Mouse (Mus musculus) heart, embryonic 15.5 days (tissue): ENCODE results near the gene Lama1. TPM values are rescaled to one million over a fixed set of nuclear protein-coding genes. Genes with fewer than 3 reads are reported as not detected.
"Not testable (repeated sequence)": the region's sequence is repeated elsewhere in the genome, so short reads cannot be mapped to it uniquely, and the experiment has no call there.

ENCODE experiments used
- ATAC-seq: fragments of 200-750 bp; cut with Nextera tagmentation; replicated peaks from 2 replicates; pipeline ENCODE4 v1.8.0; 2017; ENCODE audit warnings: low read depth, moderate TSS enrichment; ENCODE audit not compliant: insufficient number of reproducible peaks, insufficient read depth, low FRiP score
- H3K27ac ChIP-seq: fragments of 300-500 bp; sonication (generic); 2 replicates; pipeline ENCODE4 v1.5.1; 2015; ENCODE audit warnings: mild to moderate bottlenecking, inconsistent platforms
- H3K27me3 ChIP-seq: fragments of 300-500 bp; sonication (generic); 2 replicates; pipeline ENCODE4 v1.6.1; 2015; ENCODE audit warnings: inconsistent platforms
- H3K36me3 ChIP-seq: fragments of 300-500 bp; sonication (generic); 2 replicates; pipeline ENCODE4 v1.6.1; 2015; ENCODE audit warnings: mild to moderate bottlenecking, inconsistent platforms
- H3K4me1 ChIP-seq: fragments of 300-500 bp; sonication (generic); replicated peaks from 2 replicates; pipeline ENCODE4 v1.6.1; 2015; ENCODE audit warnings: inconsistent platforms
- H3K4me2 ChIP-seq: fragments of 300-500 bp; sonication (generic); 2 replicates; pipeline ENCODE4 v1.6.1; 2015; ENCODE audit warnings: inconsistent platforms, mild to moderate bottlenecking, moderate library complexity
- H3K4me3 ChIP-seq: fragments of 300-500 bp; sonication (generic); 2 replicates; pipeline ENCODE4 v1.5.1; 2015; ENCODE audit warnings: mild to moderate bottlenecking, inconsistent platforms
- H3K9ac ChIP-seq: fragments of 300-500 bp; sonication (generic); 2 replicates; pipeline ENCODE4 v1.6.1; 2015; ENCODE audit warnings: mild to moderate bottlenecking, inconsistent platforms
- H3K9me3 ChIP-seq: fragments of 300-500 bp; sonication (generic); replicated peaks from 2 replicates; pipeline ENCODE4 v1.6.1; 2016; ENCODE audit warnings: inconsistent platforms
- WGBS: fragments of 180-500 bp; shearing (Covaris S2); methylation state at CpG from one replicate; pipeline ENCODE4 v1.1.7; 2015; ENCODE audit warnings: mixed read lengths; 5-methylcytosine and 5-hydroxymethylcytosine counted together
- polyA plus RNA-seq: library from polyadenylated mRNA; unstranded; fragments of >200 nt; fragmentation: Nextera tagmentation; extraction: Ambion mirVana; gene quantifications from 2 replicates; pipeline ENCODE4 v1.2.1, GENCODE M21; 2015

Lama1 gene
- polyA plus RNA-seq, 1 experiment from 2014 or later, result 0.29 TPM

- Histone ChIP-seq H3K4me1 (no peaks in the 10 kb centered on the region), H3K4me3 (no peak overlapping the region), H3K4me2 (no peak overlapping the region), H3K27ac (no peak overlapping the region), H3K36me3 (no peaks in the 10 kb centered on the region), H3K9ac (no peak overlapping the region), H3K9me3 (no peaks in the 10 kb centered on the region), H3K27me3 (no peaks in the 10 kb centered on the region)
- no peak for ATAC-seq
- 92% methylated on average over 1 of the region's 1 CpGs for WGBS
These were observed 25.5 kb downstream of the Lama1 start for GRCm38 (mm10) chr17:67722578-67722977.

DNA sequence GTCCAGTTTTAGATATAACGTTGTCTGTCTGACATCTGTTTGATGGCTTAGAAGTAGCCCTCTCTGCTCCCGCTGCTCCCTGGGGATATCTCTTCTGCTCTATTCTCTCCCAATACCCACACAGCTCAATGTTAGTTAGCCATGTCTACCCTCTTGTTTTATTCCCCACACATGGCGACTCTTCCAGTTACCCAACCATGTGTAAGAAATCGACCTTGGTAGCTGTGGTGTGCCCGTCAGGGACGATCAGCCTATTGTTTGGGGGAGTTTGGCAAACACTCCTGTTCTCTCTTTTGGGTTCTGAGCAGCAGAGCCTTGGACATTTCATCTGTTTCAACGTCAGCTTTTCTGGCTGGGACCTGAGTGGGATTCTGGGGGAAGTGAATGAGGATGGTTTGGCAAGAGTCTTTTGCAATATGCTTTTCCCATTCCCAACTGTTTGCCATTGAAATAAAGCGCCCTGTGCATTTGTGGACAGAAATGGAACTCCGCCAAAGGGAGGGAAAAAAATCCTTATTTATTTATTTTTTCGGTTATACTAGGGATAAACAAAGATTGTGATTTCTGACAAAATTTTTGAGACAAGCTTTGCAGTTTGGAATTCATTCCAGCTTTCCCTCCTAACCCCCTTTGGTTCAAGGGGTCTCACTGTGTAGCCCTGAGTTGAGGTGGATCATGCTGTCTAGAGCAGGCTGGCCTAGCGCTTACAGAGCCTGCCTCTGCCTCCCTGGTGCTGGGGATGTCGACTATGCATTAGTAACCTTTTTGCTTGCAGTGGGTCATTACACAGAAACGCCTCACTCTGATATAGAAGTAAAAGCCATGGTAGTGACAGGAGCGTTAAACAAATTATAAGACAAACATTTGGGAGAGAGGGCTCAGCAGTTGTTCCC is 26.4 kb downstream of the Lama1 start:
- 79% methylated on average over 14 of the region's 14 CpGs for WGBS
- H3K9ac ChIP-seq, result no peak overlapping the region
- no peak overlapping the region for H3K4me3 ChIP-seq
- H3K4me2 ChIP-seq, result no peak overlapping the region
- H3K36me3 ChIP-seq, result no peaks in the 10 kb centered on the region
- no peaks in the 10 kb centered on the region for H3K9me3 ChIP-seq
- no peaks in the 10 kb centered on the region for H3K27me3 ChIP-seq
- H3K27ac ChIP-seq, result no peak overlapping the region
- H3K4me1 ChIP-seq, result no peaks in the 10 kb centered on the region
- no peak for ATAC-seq

- Histone ChIP-seq H3K9me3 (no peaks in the 10 kb centered on the region), H3K4me1 (peaks cover 12% of the 10 kb centered on the region), H3K9ac (no peak overlapping the region), H3K36me3 (no peaks in the 10 kb centered on the region), H3K4me3 (no peak overlapping the region), H3K27ac (no peak overlapping the region), H3K4me2 (no peak overlapping the region), H3K27me3 (0 out of 2 replicates have a peak, but pooled peaks cover 3% of the 10 kb centered on the region)
- 87% methylated on average over 11 of the region's 11 CpGs for WGBS
- ATAC-seq, result no peak
These were observed 29.5 kb downstream of the Lama1 start for GRCm38 (mm10) chr17:67726601-67727000.

- H3K9me3 ChIP-seq, result no peaks in the 10 kb centered on the region
- no peak overlapping the region for H3K27ac ChIP-seq
- H3K27me3 ChIP-seq, result 0 out of 2 replicates have a peak, but pooled peaks cover 3% of the 10 kb centered on the region
- no peak overlapping the region for H3K4me2 ChIP-seq
- WGBS, result 63% methylated on average over 7 of the region's 7 CpGs
- ATAC-seq, result no peak
- peaks cover 12% of the 10 kb centered on the region for H3K4me1 ChIP-seq
- no peak overlapping the region for H3K4me3 ChIP-seq
- no peaks in the 10 kb centered on the region for H3K36me3 ChIP-seq
- no peak overlapping the region for H3K9ac ChIP-seq
These were observed 31.7 kb downstream of the Lama1 start for GRCm38 (mm10) chr17:67728751-67729150.

- Histone ChIP-seq H3K9me3 (no peaks in the 10 kb centered on the region), H3K4me2 (no peak overlapping the region), H3K4me1 (peaks cover 12% of the 10 kb centered on the region), H3K27me3 (0 out of 2 replicates have a peak, but pooled peaks cover 3% of the 10 kb centered on the region), H3K9ac (no peak overlapping the region), H3K36me3 (no peaks in the 10 kb centered on the region), H3K4me3 (no peak overlapping the region), H3K27ac (no peak overlapping the region)
- ATAC-seq, result no peak
- WGBS, result 38% methylated on average over 3 of the region's 3 CpGs
These were observed 34.0 kb downstream of the Lama1 start for GRCm38 (mm10) chr17:67731096-67731495.

DNA sequence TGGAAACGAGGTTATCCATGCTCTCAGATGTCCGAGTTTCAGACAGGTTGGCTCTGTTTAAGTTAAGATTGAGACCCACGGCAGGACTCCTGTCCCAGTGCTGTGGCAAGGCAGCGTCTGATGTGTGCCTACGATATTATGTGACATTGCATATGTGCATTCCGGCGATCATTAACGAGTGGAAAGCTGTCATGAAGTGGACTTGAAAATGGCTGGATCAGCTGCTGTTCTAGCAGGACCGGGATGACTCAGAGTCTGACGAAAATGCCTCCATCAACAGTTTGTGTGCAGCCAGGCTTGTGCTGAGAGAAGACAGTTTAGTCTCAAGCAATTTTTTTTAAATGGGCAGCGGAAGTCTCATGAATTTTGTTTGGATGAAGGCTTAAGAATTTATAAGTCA is 34.9 kb downstream of the Lama1 start:
- no peak for ATAC-seq
- Histone ChIP-seq H3K27ac (no peak overlapping the region), H3K4me1 (peaks cover 12% of the 10 kb centered on the region), H3K9me3 (no peaks in the 10 kb centered on the region), H3K4me3 (no peak overlapping the region), H3K4me2 (no peak overlapping the region), H3K36me3 (no peaks in the 10 kb centered on the region), H3K27me3 (0 out of 2 replicates have a peak, but pooled peaks cover 3% of the 10 kb centered on the region), H3K9ac (no peak overlapping the region)
- 64% methylated on average over 11 of the region's 11 CpGs for WGBS

DNA sequence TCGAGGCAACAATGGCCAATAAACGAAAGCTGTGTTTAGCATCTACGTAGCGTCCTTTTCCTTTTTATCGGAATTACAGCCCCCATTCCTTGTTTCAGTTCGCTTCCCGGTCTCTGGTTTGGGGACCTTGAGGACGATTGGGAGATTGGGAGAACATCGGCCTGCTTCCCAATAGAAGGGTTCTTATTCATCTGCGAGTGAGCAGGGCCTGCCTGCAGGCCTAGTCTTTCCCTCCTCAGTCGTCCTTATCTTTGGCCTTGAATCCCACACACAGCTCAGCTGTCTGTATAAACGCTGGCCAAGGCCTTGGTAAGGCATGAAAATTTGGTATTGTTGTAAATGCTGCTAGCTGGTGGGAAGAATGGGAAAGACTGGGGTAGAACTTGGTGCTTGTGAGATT is 36.5 kb downstream of the Lama1 start:
- H3K27me3 ChIP-seq, result 0 out of 2 replicates have a peak, but pooled peaks cover 3% of the 10 kb centered on the region
- H3K9me3 ChIP-seq, result no peaks in the 10 kb centered on the region
- WGBS, result 63% methylated on average over 12 of the region's 12 CpGs
- ATAC-seq, result no peak
- peaks cover 12% of the 10 kb centered on the region for H3K4me1 ChIP-seq
- no peaks in the 10 kb centered on the region for H3K36me3 ChIP-seq
- H3K4me2 ChIP-seq, result no peak overlapping the region
- H3K9ac ChIP-seq, result no peak overlapping the region
- no peak overlapping the region for H3K27ac ChIP-seq
- no peak overlapping the region for H3K4me3 ChIP-seq

DNA sequence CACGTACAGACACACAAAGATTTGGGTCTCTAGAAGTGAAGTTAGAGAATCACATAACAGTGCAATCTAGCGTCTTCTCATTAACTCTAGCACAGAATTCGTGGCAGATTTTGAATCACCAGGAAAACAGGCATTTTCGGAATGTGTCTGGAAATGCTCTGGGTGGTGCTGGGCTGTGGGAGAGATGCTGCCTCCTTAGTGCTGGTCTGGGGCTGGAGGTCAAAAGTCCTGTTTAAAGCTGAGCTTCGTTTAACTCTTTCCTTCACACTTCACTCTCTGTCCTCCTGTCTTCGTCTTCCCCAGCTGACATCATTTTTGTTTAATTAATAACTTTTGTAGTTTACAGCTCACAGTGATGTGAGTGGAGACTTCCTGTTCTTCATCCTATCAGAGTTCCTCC is 38.7 kb downstream of the Lama1 start:
- Histone ChIP-seq H3K4me3 (no peak overlapping the region), H3K9ac (no peak overlapping the region), H3K9me3 (no peaks in the 10 kb centered on the region), H3K27ac (no peak overlapping the region), H3K4me2 (no peak overlapping the region), H3K4me1 (peaks cover 3% of the 10 kb centered on the region), H3K36me3 (no peaks in the 10 kb centered on the region), H3K27me3 (no peaks in the 10 kb centered on the region)
- ATAC-seq, result no peak
- 51% methylated on average over 6 of the region's 6 CpGs for WGBS

DNA sequence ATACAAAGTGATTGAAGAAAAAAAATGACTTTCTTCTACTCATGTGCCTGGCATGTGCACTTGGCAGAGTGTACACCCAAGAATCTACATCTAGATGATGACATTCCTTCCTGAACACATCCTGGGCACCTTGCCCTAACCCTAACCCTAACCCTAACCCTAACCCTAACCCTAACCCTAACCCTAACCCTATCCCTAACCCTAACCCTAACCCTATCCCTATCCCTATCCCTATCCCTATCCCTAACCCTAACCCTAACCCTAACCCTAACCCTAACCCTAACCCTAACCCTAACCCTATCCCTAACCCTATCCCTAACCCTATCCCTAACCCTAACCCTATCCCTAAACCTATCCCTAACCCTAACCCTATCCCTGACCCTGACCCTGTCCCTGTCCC is 44.2 kb downstream of the Lama1 start:
- H3K9ac ChIP-seq, ATAC-seq: not testable (repeated sequence)

GRCm38 (mm10) chr17:67764167-67764871 is 67.3 kb downstream of the Lama1 start:
- Histone ChIP-seq H3K36me3 (no peaks in the 10 kb centered on the region), H3K27ac (no peak overlapping the region), H3K27me3 (0 out of 2 replicates have a peak, but pooled peaks cover 4% of the 10 kb centered on the region), H3K9me3 (no peaks in the 10 kb centered on the region), H3K4me2 (no peak overlapping the region), H3K4me3 (no peak overlapping the region), H3K9ac (no peak overlapping the region), H3K4me1 (no peaks in the 10 kb centered on the region)
- 84% methylated on average over 9 of the region's 9 CpGs for WGBS
- no peak for ATAC-seq

More for the DNA sequence above, 44.2 kb downstream of the Lama1 start:
- H3K4me3 ChIP-seq, H3K27me3 ChIP-seq, H3K4me2 ChIP-seq, H3K9me3 ChIP-seq, H3K4me1 ChIP-seq, H3K27ac ChIP-seq, H3K36me3 ChIP-seq: not testable (repeated sequence)

GRCm38 (mm10) chr17:67773608-67774007 is 76.5 kb downstream of the Lama1 start:
- no peaks in the 10 kb centered on the region for H3K27me3 ChIP-seq
- ATAC-seq, result no peak
- H3K36me3 ChIP-seq, result no peaks in the 10 kb centered on the region
- no peak overlapping the region for H3K9ac ChIP-seq
- 85% methylated on average over 8 of the region's 8 CpGs for WGBS
- no peak overlapping the region for H3K4me2 ChIP-seq
- no peaks in the 10 kb centered on the region for H3K9me3 ChIP-seq
- H3K27ac ChIP-seq, result no peak overlapping the region
- H3K4me1 ChIP-seq, result no peaks in the 10 kb centered on the region
- H3K4me3 ChIP-seq, result no peak overlapping the region
